Mouse (Mus musculus) ES-E14 (cell line): ENCODE measurements around the gene Tlnrd1.

Source experiments
- CHD2 ChIP-seq: IDR thresholded peaks from 2 replicates; pipeline ENCODE4 v1.6.1; 2014; ENCODE audit warnings: mild to moderate bottlenecking, low read depth, low read length, inconsistent platforms
- HCFC1 ChIP-seq: IDR thresholded peaks from 2 replicates; pipeline ENCODE4 v1.6.1; 2012; ENCODE audit warnings: low read length, inconsistent platforms, borderline replicate concordance; ENCODE audit not compliant: insufficient read depth
- ZC3H11A ChIP-seq: IDR thresholded peaks from 2 replicates; pipeline ENCODE4 v1.6.1; 2012; ENCODE audit warnings: low read depth, mild to moderate bottlenecking, inconsistent platforms, low read length, borderline replicate concordance
- ZNF384 ChIP-seq: IDR thresholded peaks from 2 replicates; pipeline ENCODE4 v1.6.1; 2012; ENCODE audit warnings: low read depth, low read length, inconsistent platforms

GRCm38 (mm10) chr7:83855203-83855602 is 28.9 kb downstream of the Tlnrd1 start:
- no peak for TF ChIP-seq ZC3H11A
- no peak for TF ChIP-seq ZNF384
- no peak for TF ChIP-seq HCFC1
- no peak for TF ChIP-seq CHD2
